Mouse (Mus musculus) cerebellum, postnatal 10 days (tissue): Measurements from ENCODE around the gene Acin1.
A peak's percentile ranks its signal among the peaks of the same experiment; 100 is the strongest.

Experiments
- DNase-seq, 2 experiments: peaks; one replicate each; pipeline ENCODE4 v3.0.0; 2021; ENCODE audit warnings: mixed read lengths in 2 of 2

Acin1 gene

GRCm38 (mm10) chr14:54686522-54687143 is at the start of gene Acin1:
TSS of gene Acin1 (minus strand) at chr14:54686931.
- peak; percentile 100 for DNase-seq

GRCm38 (mm10) chr14:54735221-54735620 is 48.5 kb upstream of the Acin1 start:
- no peak for DNase-seq

- no peak for DNase-seq
Measured at GRCm38 (mm10) chr14:54734004-54734403, 47.3 kb upstream of the Acin1 start.

- no peak for DNase-seq
Measured at GRCm38 (mm10) chr14:54732206-54732605, 45.5 kb upstream of the Acin1 start.

- DNase-seq, result peak; percentile 68 to 72
Measured at GRCm38 (mm10) chr14:54730305-54730704, 43.6 kb upstream of the Acin1 start.

- DNase-seq, result peak; percentile 72 to 74
Measured at GRCm38 (mm10) chr14:54728823-54729653, 42.3 kb upstream of the Acin1 start.

- no peak for DNase-seq
Measured at GRCm38 (mm10) chr14:54727565-54727964, 40.8 kb upstream of the Acin1 start.

- DNase-seq, result no peak
Measured at GRCm38 (mm10) chr14:54724049-54724448, 37.3 kb upstream of the Acin1 start.

- DNase-seq, result peak; percentile 66 to 76
Measured at GRCm38 (mm10) chr14:54721711-54722110, 35.0 kb upstream of the Acin1 start.

GRCm38 (mm10) chr14:54720654-54721350 is 34.1 kb upstream of the Acin1 start:
- peak; percentile 84 to 86 for DNase-seq

- DNase-seq, result no peak
Measured at GRCm38 (mm10) chr14:54720041-54720440, 33.3 kb upstream of the Acin1 start.

GRCm38 (mm10) chr14:54715402-54715801 is 28.7 kb upstream of the Acin1 start:
- DNase-seq, result no peak

GRCm38 (mm10) chr14:54714617-54715081 is 27.9 kb upstream of the Acin1 start:
- peak; percentile 51 to 57 for DNase-seq

GRCm38 (mm10) chr14:54714121-54714520 is 27.4 kb upstream of the Acin1 start:
- peak; percentile 83 to 89 for DNase-seq

- DNase-seq, result no peak
Measured at GRCm38 (mm10) chr14:54712861-54713260, 26.1 kb upstream of the Acin1 start.

GRCm38 (mm10) chr14:54712074-54712473 is 25.3 kb upstream of the Acin1 start, which contains the start of gene Cebpe:
TSS of gene Cebpe (minus strand) at chr14:54712174.
- DNase-seq, result no peak

- no peak for DNase-seq
Measured at GRCm38 (mm10) chr14:54709054-54709453, 22.3 kb upstream of the Acin1 start.

GRCm38 (mm10) chr14:54706589-54707320 is 20.0 kb upstream of the Acin1 start:
- no peak for DNase-seq

- no peak for DNase-seq
Measured at GRCm38 (mm10) chr14:54705844-54706243, 19.1 kb upstream of the Acin1 start.

- no peak for DNase-seq
Measured at GRCm38 (mm10) chr14:54703207-54703606, 16.5 kb upstream of the Acin1 start.

- peak; percentile 92 to 94 for DNase-seq
Measured at GRCm38 (mm10) chr14:54701298-54701697, 14.6 kb upstream of the Acin1 start.

- DNase-seq, result no peak
Measured at GRCm38 (mm10) chr14:54699586-54699985, 12.9 kb upstream of the Acin1 start.

GRCm38 (mm10) chr14:54698733-54699132 is 12.0 kb upstream of the Acin1 start, which contains the start of gene Gm29776:
TSS of gene Gm29776 (minus strand) at chr14:54698833.
- DNase-seq, result no peak
